Mouse (Mus musculus): ENCODE data around the gene Gm28048.

Gm28048 gene

GRCm38 (mm10) chr11:22981984-22982757 lies at the start of gene Gm28048, which contains the start of gene Commd1:
TSS of gene Gm28048 (minus strand) at chr11:22982090.
TSS of gene Commd1 (minus strand) at chr11:22982382.
- peak; percentile 95 for DNase-seq

- no peak for DNase-seq
These were observed 47.5 kb upstream of the Gm28048 start for GRCm38 (mm10) chr11:23029399-23029798.

GRCm38 (mm10) chr11:23028957-23029356 lies 47.1 kb upstream of the Gm28048 start:
- no peak for DNase-seq

- DNase-seq, result no peak
These were observed 42.3 kb upstream of the Gm28048 start for GRCm38 (mm10) chr11:23024169-23024568.

GRCm38 (mm10) chr11:23023155-23023554 lies 41.3 kb upstream of the Gm28048 start:
- DNase-seq, result no peak

- no peak for DNase-seq
These were observed 39.0 kb upstream of the Gm28048 start for GRCm38 (mm10) chr11:23020841-23021240.

- no peak for DNase-seq
These were observed 38.4 kb upstream of the Gm28048 start for GRCm38 (mm10) chr11:23020116-23020770.

GRCm38 (mm10) chr11:23017943-23018342 lies 36.1 kb upstream of the Gm28048 start:
- no peak for DNase-seq

GRCm38 (mm10) chr11:23014996-23015395 lies 33.1 kb upstream of the Gm28048 start:
- DNase-seq, result no peak

GRCm38 (mm10) chr11:23013580-23014294 lies 31.8 kb upstream of the Gm28048 start:
- DNase-seq, result peak; percentile 15

- no peak for DNase-seq
These were observed 31.2 kb upstream of the Gm28048 start for GRCm38 (mm10) chr11:23013096-23013495.

- no peak for DNase-seq
These were observed 26.9 kb upstream of the Gm28048 start for GRCm38 (mm10) chr11:23008824-23009200.

GRCm38 (mm10) chr11:23008181-23008823 lies 26.4 kb upstream of the Gm28048 start:
- DNase-seq, result peak; percentile 93

- peak; percentile 91 for DNase-seq
These were observed 25.7 kb upstream of the Gm28048 start, which contains the start of gene Fam161a for GRCm38 (mm10) chr11:23007481-23008180. TSS of gene Fam161a (plus strand) at chr11:23007531.

GRCm38 (mm10) chr11:23007166-23007480 lies 25.2 kb upstream of the Gm28048 start:
- no peak for DNase-seq

GRCm38 (mm10) chr11:23005276-23005675 lies 23.4 kb upstream of the Gm28048 start:
- DNase-seq, result no peak

- DNase-seq, result no peak
These were observed 16.4 kb upstream of the Gm28048 start for GRCm38 (mm10) chr11:22998308-22998707.

GRCm38 (mm10) chr11:22995461-22995860 lies 13.6 kb upstream of the Gm28048 start:
- no peak for DNase-seq

GRCm38 (mm10) chr11:22994271-22994670 lies 12.4 kb upstream of the Gm28048 start:
- no peak for DNase-seq

GRCm38 (mm10) chr11:22991218-22991835 lies 9.4 kb upstream of the Gm28048 start:
- DNase-seq, result no peak

GRCm38 (mm10) chr11:22990393-22991126 lies 8.7 kb upstream of the Gm28048 start, which contains the start of gene Cct4:
TSS of gene Cct4 (plus strand) at chr11:22990519.
- DNase-seq, result peak; percentile 95

Measured in embryo, embryonic 11 days (tissue).